Mouse (Mus musculus) central nervous system, embryonic 18 days (tissue): ENCODE results near the gene Tmppe. TPM values are rescaled to one million over a fixed set of nuclear protein-coding genes. Genes with fewer than 3 reads are reported as not detected.

Experiments
- polyA plus RNA-seq: library from polyadenylated mRNA; depleted of rRNA; stranded (reverse); fragments of >200 nt; gene quantifications from 2 replicates; pipeline ENCODE4 v1.2.3, GENCODE M21; 2012; rRNA removed

Tmppe gene
- polyA plus RNA-seq = 3.6 and 3.9 TPM in 2 replicates

DNA sequence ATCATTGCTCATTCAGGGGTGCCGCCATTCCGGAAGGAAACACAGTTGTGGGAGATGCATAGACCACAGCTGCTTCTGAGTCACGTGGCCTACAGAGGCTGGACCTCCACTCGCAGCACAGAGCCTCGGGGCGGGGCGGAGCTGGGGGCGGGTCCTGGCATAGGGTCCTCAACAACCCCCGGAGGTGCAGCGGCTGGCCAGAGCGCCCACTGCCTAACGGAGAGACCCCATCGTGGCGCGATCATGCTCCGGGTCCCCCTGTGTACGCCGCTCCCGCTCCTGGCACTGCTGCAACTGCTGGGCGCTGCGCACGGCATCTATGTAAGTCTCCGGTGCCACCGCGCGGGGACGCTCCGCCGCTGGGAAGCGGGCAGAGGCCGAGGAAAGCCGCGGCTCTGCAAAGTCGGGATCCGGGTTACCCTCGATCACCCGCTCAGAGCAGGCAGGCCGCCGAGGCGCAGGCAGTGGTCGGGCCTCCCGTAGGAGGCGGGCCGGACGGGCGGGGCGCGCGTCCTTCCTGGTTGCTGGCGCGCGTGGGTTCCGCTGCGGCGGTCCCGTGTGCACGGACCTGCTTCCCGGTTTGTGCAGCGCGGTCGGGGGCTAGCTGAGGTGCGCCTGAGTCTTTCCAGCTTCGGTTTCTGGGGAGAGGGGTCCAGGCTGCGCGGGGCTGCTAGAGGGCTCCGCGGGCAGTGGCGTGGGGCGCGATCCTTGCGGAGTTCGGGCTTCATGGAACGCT lies at the start of gene Tmppe, which contains the start of gene Glb1:
Gene Tmppe, plus strand, starts transcription at position 157 of the 736 bp plus-strand sequence.
Gene Glb1, plus strand, starts transcription at position 128 of the 736 bp plus-strand sequence.

DNA sequence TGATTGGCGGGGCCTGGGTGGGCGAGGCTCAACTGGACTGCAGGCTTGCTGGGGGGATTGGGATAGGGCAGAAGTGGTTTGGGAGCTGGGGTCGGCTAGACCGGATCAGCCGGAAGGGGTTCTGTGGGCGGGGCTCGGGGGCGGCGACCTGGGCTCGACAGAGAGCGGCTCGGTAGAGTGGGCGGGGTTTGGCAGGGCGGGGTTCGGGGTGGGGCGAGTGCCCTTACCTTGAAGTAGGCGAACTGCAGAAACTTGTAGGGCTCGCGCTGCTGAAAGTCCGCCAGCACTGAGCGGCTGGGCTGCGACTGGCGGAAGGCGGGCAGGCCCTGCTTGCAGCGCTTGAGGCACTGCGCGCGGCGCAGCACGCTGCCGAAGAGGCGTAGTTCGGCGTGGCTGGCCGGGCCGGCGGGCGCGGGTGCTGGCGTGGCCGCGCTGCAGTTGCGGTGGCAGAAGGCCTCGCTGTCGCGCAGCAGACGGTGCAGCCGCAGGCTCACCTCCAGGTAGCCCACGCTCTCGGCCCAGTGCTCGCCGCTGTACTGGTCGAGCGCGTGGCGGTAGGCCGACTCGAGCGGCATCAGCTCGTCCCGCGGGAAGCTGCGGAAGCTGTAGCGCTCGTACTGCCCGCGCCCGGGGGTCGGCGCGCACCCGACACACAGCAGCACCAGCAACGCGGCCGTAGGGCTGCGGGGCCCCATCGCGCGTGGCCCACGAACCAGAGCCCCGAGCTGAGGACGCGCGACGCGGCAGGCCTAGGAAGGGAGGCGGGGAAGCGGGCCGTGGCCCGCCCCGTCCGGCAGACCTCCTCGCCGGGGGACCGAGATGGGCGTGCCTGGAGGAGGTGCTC lies 10.8 kb upstream of the Tmppe start, which contains the start of gene Crtap:
Gene Crtap, minus strand, starts transcription at position 771 of the 844 bp plus-strand sequence.

Other genes with a start within 250 kb of the Tmppe start
- not detected in 2 replicates for gene Bcl2a1c, start 71.0 kb upstream of the Tmppe start, polyA plus RNA-seq
- gene Crtap, start 10.4 kb upstream of the Tmppe start, polyA plus RNA-seq = 23.2 and 33.6 TPM in 2 replicates
- 27.2 and 28.4 TPM in 2 replicates for gene Glb1, start within 50 bp of the Tmppe start, polyA plus RNA-seq
- not detected in 2 replicates for gene Ccr4, start 103.8 kb downstream of the Tmppe start, polyA plus RNA-seq
- gene C130032M10Rik, start 114.6 kb downstream of the Tmppe start, polyA plus RNA-seq = not detected in 2 replicates
- gene Trim71, start 163.3 kb downstream of the Tmppe start, polyA plus RNA-seq = 0.08 TPM in 2 replicates
- gene Cnot10, start 239.1 kb downstream of the Tmppe start, polyA plus RNA-seq = 70.1 and 70.4 TPM in 2 replicates